Mouse (Mus musculus) liver, embryonic 18 days (tissue): ENCODE data around the gene Olfr153. TPM values are rescaled to one million over a fixed set of nuclear protein-coding genes. Genes with fewer than 3 reads are reported as not detected.

Experiments
- polyA plus RNA-seq: library from polyadenylated mRNA; depleted of rRNA; stranded (reverse); fragments of >200 nt; gene quantifications from 2 replicates; pipeline ENCODE4 v1.2.3, GENCODE M21; 2012; rRNA removed

Olfr153 gene
- polyA plus RNA-seq = not detected in 2 replicates

DNA sequence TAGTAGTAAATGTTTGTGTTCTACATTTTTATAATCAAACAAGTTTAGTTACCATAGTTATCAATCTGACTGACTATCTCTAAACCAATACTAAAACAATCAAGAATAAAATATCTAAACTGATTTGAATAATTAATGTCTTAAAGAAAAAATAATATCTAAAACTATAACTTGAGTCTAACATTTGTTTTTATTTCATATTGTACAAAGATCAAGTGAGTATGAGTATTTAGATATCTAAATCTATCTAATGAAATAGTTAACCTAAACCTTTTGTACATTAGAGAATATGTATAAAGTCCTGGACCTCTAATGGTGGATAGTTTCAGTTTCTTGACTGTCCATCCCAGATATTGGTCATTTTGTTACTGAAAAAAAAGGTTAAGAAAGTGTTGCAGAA, at the start of gene Olfr153:
TSS of gene Olfr153 (plus strand) at position 301 of the 400 bp plus-strand sequence.

DNA sequence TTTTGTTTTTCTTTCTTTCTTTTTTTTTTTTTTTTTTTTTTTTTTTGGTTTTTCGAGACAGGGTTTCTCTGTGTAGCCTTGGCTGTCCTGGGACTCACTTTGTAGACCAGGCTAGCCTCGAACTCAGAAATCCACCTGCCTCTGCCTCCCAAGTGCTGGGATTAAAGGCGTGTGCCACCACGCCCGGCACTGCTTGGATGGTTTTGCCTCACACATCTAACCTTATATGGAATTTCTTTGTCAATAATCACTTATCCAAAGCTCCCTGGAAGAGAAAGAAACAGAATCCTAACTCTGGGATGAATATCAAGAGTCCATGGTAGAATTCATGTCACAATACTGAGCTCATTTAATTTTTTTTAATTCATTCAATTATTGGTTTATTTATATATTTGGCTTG, 34.6 kb upstream of the Olfr153 start, which contains the start of gene Pramel7:
TSS of gene Pramel7 (minus strand) at position 101 of the 400 bp plus-strand sequence.

DNA sequence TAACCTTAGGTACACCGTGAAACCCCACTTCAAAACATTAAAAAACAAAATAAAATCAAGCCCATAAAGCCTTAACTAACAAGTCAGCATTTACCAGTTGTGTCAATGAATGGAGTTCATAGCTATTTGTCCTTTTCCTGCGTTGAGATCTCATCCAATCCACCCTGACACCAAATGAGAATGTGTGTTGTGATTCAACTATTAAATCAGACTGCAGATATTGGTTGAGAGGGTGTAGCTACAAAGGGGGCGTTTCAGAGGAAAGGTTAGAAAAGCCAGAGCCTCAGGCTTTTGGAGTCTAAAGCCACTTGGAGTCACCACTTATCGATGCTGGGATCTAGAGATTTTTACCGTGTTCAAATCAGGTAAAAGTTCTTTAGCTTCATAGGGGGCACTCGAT, 25.3 kb upstream of the Olfr153 start, which contains the start of gene Pramel6:
TSS of gene Pramel6 (plus strand) at position 301 of the 400 bp plus-strand sequence.

DNA sequence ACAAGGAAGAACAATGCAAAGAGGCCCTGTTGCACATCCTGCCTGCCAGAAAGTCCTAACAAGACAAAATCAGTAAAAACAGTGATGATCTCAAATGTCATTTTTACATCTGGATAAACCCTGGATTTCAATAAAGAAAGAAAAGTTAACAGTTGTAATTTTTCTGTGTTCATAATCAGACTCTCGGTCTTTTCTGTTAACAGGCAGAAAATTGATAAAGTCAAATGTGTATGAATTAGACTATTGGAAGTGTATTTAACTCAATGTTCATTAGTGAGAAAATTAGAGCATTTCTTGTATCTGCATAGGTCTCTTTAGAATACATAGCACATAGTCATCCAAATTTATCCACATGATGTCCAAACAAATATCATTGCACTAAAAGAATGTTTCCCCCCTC, 13.8 kb downstream of the Olfr153 start, which contains the start of gene Olfr1128:
TSS of gene Olfr1128 (minus strand) at position 101 of the 400 bp plus-strand sequence.

DNA sequence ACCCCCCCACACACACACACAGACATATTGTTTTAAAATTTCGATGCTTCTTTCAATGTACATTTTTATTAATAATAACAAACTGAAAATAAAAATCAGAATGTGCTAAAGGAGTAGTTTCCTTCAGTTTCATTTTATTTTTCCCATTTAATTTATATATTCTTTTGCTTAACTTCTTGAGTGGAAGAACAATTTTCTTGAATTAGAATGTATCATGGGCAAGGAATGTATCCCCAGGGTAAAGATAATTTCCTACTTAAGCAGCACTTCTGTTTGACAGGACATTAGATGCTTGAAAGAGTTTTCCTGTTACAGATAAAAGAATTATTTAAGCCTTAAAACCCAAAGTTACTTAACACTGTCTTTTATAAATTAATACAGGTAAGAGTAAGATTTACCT, 42.0 kb downstream of the Olfr153 start, which contains the start of gene Olfr1129:
TSS of gene Olfr1129 (plus strand) at position 301 of the 400 bp plus-strand sequence.

Other genes starting within 250 kb of the Olfr153 start
- gene Olfr1118, start 224.2 kb upstream of the Olfr153 start, polyA plus RNA-seq = not detected in 2 replicates
- gene Olfr1120, start 177.0 kb upstream of the Olfr153 start, polyA plus RNA-seq = not detected in 2 replicates
- not detected in 2 replicates for gene Olfr1121, start 161.9 kb upstream of the Olfr153 start, polyA plus RNA-seq
- gene Olfr1122, start 145.9 kb upstream of the Olfr153 start, polyA plus RNA-seq = not detected in 2 replicates
- not detected in 2 replicates for gene Olfr1123, start 115.2 kb upstream of the Olfr153 start, polyA plus RNA-seq
- gene Olfr1124, start 101.5 kb upstream of the Olfr153 start, polyA plus RNA-seq = not detected in 2 replicates
- gene Olfr1126, start 77.8 kb upstream of the Olfr153 start, polyA plus RNA-seq = not detected in 2 replicates
- not detected in 2 replicates for gene Pramel7, start 34.7 kb upstream of the Olfr153 start, polyA plus RNA-seq
- gene Pramel6, start 25.2 kb upstream of the Olfr153 start, polyA plus RNA-seq = not detected in 2 replicates
- not detected in 2 replicates for gene Olfr1128, start 13.7 kb downstream of the Olfr153 start, polyA plus RNA-seq
- gene Olfr1129, start 42.1 kb downstream of the Olfr153 start, polyA plus RNA-seq = not detected in 2 replicates
- gene Olfr1130, start 74.4 kb downstream of the Olfr153 start, polyA plus RNA-seq = not detected in 2 replicates
- gene Olfr1131, start 95.3 kb downstream of the Olfr153 start, polyA plus RNA-seq = not detected in 2 replicates
- gene Olfr1132, start 105.7 kb downstream of the Olfr153 start, polyA plus RNA-seq = not detected in 2 replicates
- not detected in 2 replicates for gene Olfr1133, start 115.6 kb downstream of the Olfr153 start, polyA plus RNA-seq
- gene Olfr1134, start 126.7 kb downstream of the Olfr153 start, polyA plus RNA-seq = not detected in 2 replicates
- not detected in 2 replicates for gene Olfr1135, start 141.9 kb downstream of the Olfr153 start, polyA plus RNA-seq
- gene Olfr1136, start 162.2 kb downstream of the Olfr153 start, polyA plus RNA-seq = not detected in 2 replicates
- gene Olfr1137, start 181.4 kb downstream of the Olfr153 start, polyA plus RNA-seq = not detected in 2 replicates
- gene Olfr1138, start 208.2 kb downstream of the Olfr153 start, polyA plus RNA-seq = not detected in 2 replicates
- gene Olfr1140, start 212.0 kb downstream of the Olfr153 start, polyA plus RNA-seq = not detected in 2 replicates
- not detected in 2 replicates for gene Olfr1141, start 222.2 kb downstream of the Olfr153 start, polyA plus RNA-seq
- not detected in 2 replicates for gene Olfr152, start 247.7 kb downstream of the Olfr153 start, polyA plus RNA-seq